Mouse (Mus musculus) thymus, adult 2 months (tissue): ENCODE measurements around the gene Hrk.

ENCODE experiments used
- CTCF ChIP-seq: fragments of 200-500 bp; IDR thresholded peaks from 2 replicates; pipeline ENCODE4 v1.5.1; 2012; ENCODE audit warnings: mild to moderate bottlenecking, control low read depth, low read length, moderate library complexity, borderline replicate concordance; ENCODE audit not compliant: control insufficient read depth, poor library complexity, insufficient read depth; ENCODE audit errors: extremely low read depth
- POLR2A ChIP-seq: fragments of 200-500 bp; IDR thresholded peaks from 2 replicates; pipeline ENCODE4 v1.6.1; 2012; ENCODE audit warnings: mild to moderate bottlenecking, low read length, control low read depth, moderate library complexity; ENCODE audit not compliant: control insufficient read depth, poor library complexity, insufficient read depth; ENCODE audit errors: extremely low read depth

- TF ChIP-seq CTCF (no peak), POLR2A (no peak)
Measured at GRCm38 (mm10) chr5:118172078-118172723, 7.8 kb downstream of the Hrk start.
